Mouse (Mus musculus) duodenum, adult 2 months (tissue): Measurements from ENCODE around the gene Negr1. TPM values are rescaled to one million over a fixed set of nuclear protein-coding genes. Genes with fewer than 3 reads are reported as not detected.

ENCODE experiments used
- polyA plus RNA-seq: library from polyadenylated mRNA; depleted of rRNA; stranded (reverse); fragments of >200 nt; gene quantifications from 2 replicates; pipeline ENCODE4 v1.2.3, GENCODE M21; 2012; ENCODE audit warnings: low replicate concordance; rRNA removed

Negr1 gene
- polyA plus RNA-seq: 0.08 and 0.14 TPM in 2 replicates

GRCm38 (mm10) chr3:156561524-156562423 is at the start of gene Negr1:
Negr1 (plus strand) TSS chr3:156561794.

